Mouse (Mus musculus) Patski (cell line): Measurements from ENCODE around the gene Synrg. TPM values are rescaled to one million over a fixed set of nuclear protein-coding genes. Genes with fewer than 3 reads are reported as not detected.

Experiments
- ATAC-seq: fragments of 100-300 bp; one replicate; pipeline ENCODE4 v1.8.0; 2021
- CTCF ChIA-PET: fragments of 350-600 bp; sonication (Branson Sonifier 250); formaldehyde crosslinking; loops from one replicate; lab custom pipeline; 2022; ENCODE audit warnings: inconsistent platforms; lab: Charles Lee
- POLR2A ChIA-PET: fragments of 350-600 bp; sonication (Branson Sonifier 250); formaldehyde crosslinking; loops from one replicate; lab custom pipeline; 2022; ENCODE audit warnings: antibody characterized with exemption, inconsistent platforms; lab: Charles Lee
- DNase-seq: peaks from one replicate; pipeline ENCODE4 v3.0.0-alpha.2; 2011; ENCODE audit warnings: low read depth, low spot score
- H3K27me3 ChIP-seq: fragments of 371-371 bp; one replicate; pipeline ENCODE4 v1.5.1; 2021
- CTCF ChIP-seq: fragments of 100-300 bp; IDR thresholded peaks from one replicate; pipeline ENCODE4 v1.5.1; 2021
- in situ Hi-C: fragments of 300-500 bp; cut with MboI; formaldehyde crosslinking; loops from 3 replicates; pipeline ENCODE4 v1.11.1; 2018; ENCODE audit warnings: low pct_unique_long_range_greater_than_20kb, mixed read lengths
- polyA plus RNA-seq: library from polyadenylated mRNA; unstranded; gene quantifications from one replicate; pipeline ENCODE4 v1.2.3, GENCODE M21; 2021

The Synrg gene
- polyA plus RNA-seq, 1 experiment from 2014 or later, result 34.3 TPM

DNA sequence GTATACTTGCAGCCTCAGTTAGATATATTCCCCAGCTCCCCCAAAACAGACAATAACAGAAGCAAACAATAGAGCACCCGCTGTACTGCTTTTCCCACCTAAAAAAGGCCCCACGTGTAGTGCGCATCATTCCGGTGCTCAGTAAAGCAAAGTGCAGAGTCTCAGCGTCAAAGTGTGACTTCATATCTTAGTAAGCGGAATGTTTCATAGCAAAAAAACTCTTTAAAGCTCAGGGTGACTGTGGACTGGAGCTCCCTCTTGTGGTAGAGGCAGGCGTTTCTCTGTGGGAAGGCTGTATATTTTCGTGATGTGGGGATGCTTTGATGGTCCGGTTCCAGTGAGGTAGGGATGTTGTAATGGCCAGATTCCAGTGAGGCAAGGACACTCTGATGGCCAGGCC, 67.7 kb downstream of the Synrg start:
- peak; percentile 96 for TF ChIP-seq CTCF
- ChIA-PET POLR2A (no interaction called here), CTCF (interaction anchor here (0.6 to 2.1 kb wide), 22 partner anchors 9 to 259 kb away, joined by 3 to 14 read pairs (median 3); partner anchors contain the start of genes Dusp14 and Hnf1b)
- ATAC-seq (peak; percentile 44), DNase-seq (no peak)
- H3K27me3 ChIP-seq, result no peaks in the 10 kb centered on the region
- in situ Hi-C loops, result no loop called here

DNA sequence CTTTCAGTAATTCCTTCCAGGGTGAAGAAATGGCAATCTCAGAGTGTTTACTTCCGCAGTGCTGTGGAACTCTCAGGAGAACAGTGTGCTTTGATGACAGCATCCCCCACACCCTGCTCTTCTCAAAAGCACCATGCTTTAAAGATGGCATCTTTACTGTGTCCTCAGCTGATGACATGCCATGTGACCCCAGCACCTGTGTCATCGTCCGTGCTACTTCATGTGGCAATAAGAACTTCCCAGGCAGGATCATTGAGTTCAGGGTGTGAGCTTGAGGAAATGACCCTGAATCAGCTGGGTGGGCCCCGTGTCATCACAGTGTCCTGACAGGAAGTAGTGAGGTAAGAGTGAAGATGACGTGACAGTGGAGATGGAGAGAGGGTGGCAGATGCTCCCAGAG, 68.3 kb downstream of the Synrg start:
- TF ChIP-seq CTCF, result no peak
- in situ Hi-C loops, result no loop called here
- no peak for ATAC-seq
- no peaks in the 10 kb centered on the region for H3K27me3 ChIP-seq
- CTCF ChIA-PET, result interaction anchor here (0.8 to 2.1 kb wide), 17 partner anchors 9 to 246 kb away, joined by 3 to 14 read pairs (median 4); partner anchors contain the start of gene Dusp14
- no peak for DNase-seq
- POLR2A ChIA-PET, result no interaction called here

DNA sequence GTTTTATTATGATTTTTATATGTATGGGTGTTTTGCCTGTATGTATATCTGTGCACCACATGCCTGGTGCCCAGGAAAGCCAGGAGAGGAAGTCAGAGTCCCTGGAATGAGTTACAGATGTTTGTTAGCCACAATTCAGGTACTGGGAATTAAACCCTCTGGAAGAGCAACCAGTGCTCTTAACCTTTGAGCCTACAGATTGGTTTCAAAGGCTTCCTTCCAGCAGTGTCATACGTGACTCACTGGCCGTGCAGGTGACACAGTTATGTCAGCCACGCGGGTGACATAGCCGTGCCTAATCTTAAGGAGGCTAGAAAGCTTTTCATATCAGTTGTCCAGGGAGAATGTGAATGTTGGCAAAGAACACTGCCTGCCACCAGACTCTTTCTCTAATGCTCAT, 69.4 kb downstream of the Synrg start:
- in situ Hi-C loops, result no loop called here
- TF ChIP-seq CTCF, result no peak
- H3K27me3 ChIP-seq, result no peaks in the 10 kb centered on the region
- no peak for DNase-seq
- ChIA-PET POLR2A (no interaction called here), CTCF (interaction anchor here (2.1 kb wide), 1 partner anchor 24 kb away, joined by 6 read pairs; no protein-coding TSS in a partner anchor)
- ATAC-seq, result no peak

DNA sequence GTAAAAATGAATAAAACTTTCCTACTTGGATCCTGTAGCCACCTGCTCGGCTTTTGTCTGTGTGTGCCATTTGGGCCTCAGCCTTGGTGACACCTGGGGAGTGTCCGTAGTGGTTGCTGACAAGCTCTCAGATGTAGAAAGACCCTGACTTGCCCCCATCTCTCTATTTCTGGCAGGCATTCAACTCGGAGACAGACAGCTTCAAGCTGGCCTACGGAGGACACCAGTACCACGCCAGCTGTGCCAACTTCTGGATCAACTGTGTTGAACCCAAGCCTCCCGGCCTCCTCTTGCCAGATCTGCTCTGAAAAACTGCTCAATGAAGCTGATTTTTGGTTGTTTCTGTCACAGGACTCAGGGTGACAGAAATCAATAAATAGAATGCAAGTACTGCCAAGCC, 76.4 kb downstream of the Synrg start:
- no peak for DNase-seq
- in situ Hi-C loops, result no loop called here
- no peak for TF ChIP-seq CTCF
- ChIA-PET CTCF (interaction anchor here (1.3 kb wide), 1 partner anchor 9 kb away, joined by 5 read pairs; no protein-coding TSS in a partner anchor), POLR2A (no interaction called here)
- ATAC-seq, result no peak
- H3K27me3 ChIP-seq, result no peaks in the 10 kb centered on the region

DNA sequence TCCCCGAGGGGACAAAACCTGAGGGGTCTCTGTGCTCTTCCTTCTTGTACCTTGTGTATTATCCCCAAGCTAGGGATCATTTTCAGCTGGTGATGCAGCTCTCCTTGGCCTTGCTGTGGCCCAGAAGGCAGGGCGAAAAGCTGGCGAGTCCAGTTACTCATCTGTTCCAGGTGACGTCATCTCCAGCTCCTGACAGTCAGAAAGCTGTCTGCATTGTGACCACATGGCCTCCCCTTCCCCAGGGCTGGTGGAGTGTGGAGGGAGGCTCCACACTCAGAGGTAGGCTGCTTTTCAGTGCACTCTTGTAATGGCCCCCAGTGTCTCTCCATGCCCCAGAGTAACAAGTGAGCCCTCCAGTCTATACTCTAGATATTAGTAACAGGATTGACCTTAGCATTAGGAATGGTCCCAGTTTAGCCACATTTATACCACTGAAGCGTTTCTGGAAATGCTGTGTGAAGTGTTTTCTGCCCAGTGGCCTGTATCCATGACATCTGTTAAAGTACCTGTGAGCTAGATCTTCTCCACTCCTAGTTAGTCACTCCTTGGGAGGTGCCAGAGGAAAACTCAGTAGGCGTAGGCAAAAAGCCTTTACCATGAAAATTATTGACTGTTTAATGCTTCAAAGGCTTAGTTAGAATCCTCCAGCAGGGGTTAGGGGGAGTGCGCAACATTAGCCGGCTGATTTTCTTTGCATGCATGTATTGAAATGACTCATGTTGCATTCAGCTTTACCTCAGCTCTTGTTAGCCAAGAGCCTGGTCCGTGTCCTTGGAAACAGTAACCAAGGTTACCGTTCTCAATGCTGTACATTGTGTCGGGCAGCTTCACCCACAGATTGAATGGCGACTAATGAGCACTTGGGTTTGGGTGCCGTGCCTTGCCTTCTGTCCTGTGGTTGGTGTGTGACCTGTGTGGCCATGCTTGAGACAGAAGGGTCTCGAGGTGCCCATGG, 78.9 kb downstream of the Synrg start:
- CTCF ChIA-PET, result interaction anchor here (1.4 to 2.0 kb wide), 4 partner anchors 11 to 241 kb away, joined by 4 to 14 read pairs (median 5); no protein-coding TSS in a partner anchor
- ATAC-seq, result peak; percentile 80
- in situ Hi-C loops, result no loop called here
- DNase-seq, result peak; percentile 81
- POLR2A ChIA-PET, result interaction anchor here (1.1 kb wide), 1 partner anchor 38 kb away, joined by 3 read pairs; no protein-coding TSS in a partner anchor
- no peaks in the 10 kb centered on the region for H3K27me3 ChIP-seq
- TF ChIP-seq CTCF, result no peak

DNA sequence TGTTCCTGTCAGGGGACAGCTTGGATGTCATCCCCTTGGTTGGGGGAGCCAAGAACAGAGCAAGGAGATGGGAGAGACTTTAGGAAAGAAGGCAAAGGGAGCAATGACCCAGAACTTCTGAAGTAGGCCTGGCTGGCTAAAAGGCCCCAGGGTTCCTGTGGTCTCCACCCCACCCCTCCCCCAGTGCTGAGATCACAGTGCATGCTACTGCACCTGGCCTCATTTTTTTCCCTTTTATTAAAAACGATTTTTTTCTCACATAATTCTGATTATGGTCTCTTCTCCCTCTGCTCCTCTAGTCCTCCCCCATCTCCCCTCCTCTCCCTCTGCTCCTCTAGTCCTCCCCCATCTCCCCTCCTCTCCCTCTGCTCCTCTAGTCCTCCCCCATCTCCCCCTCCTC, 80.8 kb downstream of the Synrg start:
- DNase-seq (no peak), ATAC-seq (no peak)
- no peak for TF ChIP-seq CTCF
- no peaks in the 10 kb centered on the region for H3K27me3 ChIP-seq
- in situ Hi-C loops, result no loop called here
- ChIA-PET CTCF (interaction anchor here (0.9 kb wide), 1 partner anchor 13 kb away, joined by 3 read pairs; no protein-coding TSS in a partner anchor), POLR2A (no interaction called here)

DNA sequence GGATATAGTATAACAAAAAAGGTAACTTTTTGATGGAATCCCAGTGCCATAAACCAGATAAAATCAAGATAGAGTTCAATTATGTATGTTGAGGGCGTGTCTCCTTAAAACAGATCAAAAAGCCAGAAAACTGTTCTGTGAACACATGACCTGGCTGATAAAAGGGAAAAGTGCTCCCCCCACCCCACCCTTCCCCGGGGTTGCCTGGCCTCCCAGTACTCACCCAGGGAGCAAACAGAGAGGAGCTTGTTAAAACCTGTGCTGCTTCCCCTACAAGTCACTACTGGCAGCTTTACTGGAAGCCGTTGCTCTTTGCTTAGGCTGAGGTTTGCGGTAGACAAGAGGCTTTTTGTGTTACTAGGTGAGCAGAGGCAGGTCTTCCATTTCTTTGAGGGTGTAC, 83.0 kb downstream of the Synrg start:
- no peak for DNase-seq
- no peak for TF ChIP-seq CTCF
- H3K27me3 ChIP-seq, result no peaks in the 10 kb centered on the region
- no peak for ATAC-seq
- ChIA-PET POLR2A (no interaction called here), CTCF (interaction anchor here (1.0 kb wide), 1 partner anchor 15 kb away, joined by 3 read pairs; no protein-coding TSS in a partner anchor)
- in situ Hi-C loops, result no loop called here

DNA sequence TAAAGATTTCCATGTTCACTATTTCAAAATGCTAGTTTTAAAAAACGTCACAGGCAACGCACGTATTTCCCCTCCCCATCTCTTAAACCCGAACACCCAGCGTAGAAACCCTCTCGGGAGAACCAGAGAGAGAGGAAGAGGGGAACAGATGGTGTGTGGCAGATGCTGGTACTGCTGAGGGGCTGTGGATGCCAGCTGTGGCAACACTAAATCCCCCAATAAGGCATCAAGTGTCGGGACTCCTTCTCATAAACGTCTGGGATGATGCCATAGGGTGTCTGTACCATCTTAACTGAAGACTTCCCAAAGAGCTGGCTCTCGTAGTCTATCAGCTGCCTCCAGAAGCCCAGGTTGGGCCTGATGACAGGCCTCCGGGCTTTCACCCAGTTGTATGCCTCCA, 84.2 kb downstream of the Synrg start:
- H3K27me3 ChIP-seq, result no peaks in the 10 kb centered on the region
- ChIA-PET POLR2A (no interaction called here), CTCF (interaction anchor here (1.0 to 1.9 kb wide), 2 partner anchors 15 to 17 kb away, joined by 3 to 8 read pairs; no protein-coding TSS in a partner anchor)
- TF ChIP-seq CTCF, result no peak
- no peak for ATAC-seq
- no peak for DNase-seq
- in situ Hi-C loops, result no loop called here

DNA sequence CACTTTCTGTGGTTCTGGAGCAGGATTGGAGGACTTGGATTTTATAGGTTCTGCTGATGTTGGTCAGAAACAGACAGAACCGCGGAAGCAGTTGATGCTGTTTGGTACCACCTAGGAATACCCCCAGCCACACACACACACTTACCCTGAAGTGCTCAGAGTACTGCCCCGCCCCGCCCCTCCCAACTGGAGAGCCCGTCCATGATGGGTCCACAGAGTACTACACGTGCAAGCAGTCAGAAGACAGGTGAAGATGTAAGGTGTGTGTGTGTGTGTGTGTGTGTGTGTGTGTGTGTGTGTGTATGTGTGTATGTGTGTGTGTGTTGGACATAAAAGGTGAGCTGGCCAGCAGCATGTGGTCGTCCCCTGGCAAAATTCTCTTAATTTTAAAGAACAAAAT, 88.8 kb downstream of the Synrg start:
- in situ Hi-C loops, result no loop called here
- ChIA-PET POLR2A (no interaction called here), CTCF (no interaction called here)
- ATAC-seq (no peak), DNase-seq (no peak)
- no peak for TF ChIP-seq CTCF
- H3K27me3 ChIP-seq, result no peaks in the 10 kb centered on the region

DNA sequence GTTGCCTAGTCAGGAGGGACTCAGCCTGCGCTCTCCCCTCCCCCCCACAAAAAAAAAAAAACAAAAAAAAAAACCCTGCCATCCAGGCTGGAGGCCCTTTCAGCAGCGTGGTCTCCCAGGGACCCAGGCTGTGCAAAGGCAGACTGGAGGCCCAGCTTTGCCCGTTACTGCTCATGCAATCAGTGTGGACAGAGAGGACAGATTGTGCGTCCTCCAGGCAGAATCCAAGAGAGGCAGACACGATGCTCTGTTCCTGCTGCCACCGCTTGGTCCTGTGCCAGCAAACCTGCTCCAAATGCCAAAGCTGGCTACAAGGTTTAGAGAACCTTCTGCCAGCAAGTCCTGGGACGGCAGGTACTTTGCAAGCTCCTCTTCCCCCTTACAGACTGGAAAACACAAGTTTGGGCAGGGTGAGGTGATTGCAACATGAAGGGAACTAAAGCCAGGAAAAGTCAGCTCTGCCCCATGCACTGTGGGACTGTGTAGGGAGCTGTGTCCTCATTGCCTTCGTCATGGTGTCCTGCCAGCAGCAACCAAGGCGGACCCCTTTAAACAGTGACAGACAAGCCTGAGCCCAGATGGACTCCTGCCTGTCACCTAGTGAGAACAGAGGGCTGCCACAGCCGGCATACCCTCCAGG, 89.4 kb downstream of the Synrg start:
- ChIA-PET CTCF (no interaction called here), POLR2A (no interaction called here)
- in situ Hi-C loops, result no loop called here
- no peak for DNase-seq
- ATAC-seq, result no peak
- no peak for TF ChIP-seq CTCF
- H3K27me3 ChIP-seq, result no peaks in the 10 kb centered on the region
